Mouse (Mus musculus) embryonic facial prominence, embryonic 13.5 days (tissue): ENCODE data around the gene Mrpl57. TPM values are rescaled to one million over a fixed set of nuclear protein-coding genes. Genes with fewer than 3 reads are reported as not detected.

Experiments
- ATAC-seq: fragments of 200-750 bp; cut with Nextera tagmentation; 2 replicates; pipeline ENCODE4 v1.8.0; 2017; ENCODE audit warnings: low read depth; ENCODE audit not compliant: insufficient number of reproducible peaks, insufficient read depth, low FRiP score, low TSS enrichment
- H3K27ac ChIP-seq: fragments of 300-500 bp; sonication (generic); 2 replicates; pipeline ENCODE4 v1.5.1; 2015; ENCODE audit warnings: moderate library complexity, mild to moderate bottlenecking, inconsistent platforms
- H3K27me3 ChIP-seq: fragments of 300-500 bp; sonication (generic); 2 replicates; pipeline ENCODE4 v1.6.1; 2015; ENCODE audit warnings: mild to moderate bottlenecking, inconsistent platforms
- H3K36me3 ChIP-seq: fragments of 300-500 bp; sonication (generic); 2 replicates; pipeline ENCODE4 v1.6.1; 2015; ENCODE audit warnings: mild to moderate bottlenecking, inconsistent platforms
- H3K4me1 ChIP-seq: fragments of 300-500 bp; sonication (generic); 2 replicates; pipeline ENCODE4 v1.6.1; 2015; ENCODE audit warnings: inconsistent platforms
- H3K4me2 ChIP-seq: fragments of 300-500 bp; sonication (generic); 2 replicates; pipeline ENCODE4 v1.6.1; 2015; ENCODE audit warnings: moderate library complexity, mild to moderate bottlenecking, inconsistent platforms
- H3K4me3 ChIP-seq: fragments of 300-500 bp; sonication (generic); 2 replicates; pipeline ENCODE4 v1.5.1; 2015; ENCODE audit warnings: mild to moderate bottlenecking, inconsistent platforms
- H3K9ac ChIP-seq: fragments of 300-500 bp; sonication (generic); 2 replicates; pipeline ENCODE4 v1.6.1; 2015; ENCODE audit warnings: mild to moderate bottlenecking, inconsistent platforms
- H3K9me3 ChIP-seq: fragments of 300-500 bp; sonication (generic); 2 replicates; pipeline ENCODE4 v1.6.1; 2016; ENCODE audit warnings: inconsistent platforms
- WGBS: fragments of 180-500 bp; shearing (Covaris S2); methylation state at CpG from one replicate; pipeline ENCODE4 v1.1.7; 2015; ENCODE audit warnings: mixed read lengths; 5-methylcytosine and 5-hydroxymethylcytosine counted together
- microRNA-seq: library from miRNA; unstranded; fragments of <30 nt; microRNA quantifications from one replicate; pipeline ENCODE4, GENCODE M21; 2016
- polyA plus RNA-seq: library from polyadenylated mRNA; unstranded; fragments of >200 nt; fragmentation: Nextera tagmentation; extraction: Ambion mirVana; gene quantifications from 2 replicates; pipeline ENCODE4 v1.2.1, GENCODE M21; 2015

The Mrpl57 gene
- polyA plus RNA-seq, 1 experiment from 2014 or later: 147 TPM

GRCm38 (mm10) chr14:57863129-57863528 lies 37.1 kb downstream of the Mrpl57 start:
- Histone ChIP-seq H3K9me3 (no peaks in the 10 kb centered on the region), H3K27ac (no peak overlapping the region), H3K4me2 (no peak overlapping the region), H3K27me3 (no peaks in the 10 kb centered on the region), H3K36me3 (peaks cover 68% of the 10 kb centered on the region), H3K4me1 (no peaks in the 10 kb centered on the region), H3K9ac (no peak overlapping the region), H3K4me3 (no peak overlapping the region)
- ATAC-seq: no peak
- WGBS: 78% methylated on average over 2 of the region's 2 CpGs

GRCm38 (mm10) chr14:57865256-57865655 lies 39.2 kb downstream of the Mrpl57 start:
- WGBS: 83% methylated on average over 3 of the region's 3 CpGs
- H3K27me3 ChIP-seq: no peaks in the 10 kb centered on the region
- H3K4me3 ChIP-seq: no peak overlapping the region
- H3K36me3 ChIP-seq: peaks cover 67% of the 10 kb centered on the region
- no peak for ATAC-seq
- no peak overlapping the region for H3K4me2 ChIP-seq
- no peak overlapping the region for H3K9ac ChIP-seq
- no peaks in the 10 kb centered on the region for H3K4me1 ChIP-seq
- no peak overlapping the region for H3K27ac ChIP-seq
- H3K9me3 ChIP-seq: no peaks in the 10 kb centered on the region

GRCm38 (mm10) chr14:57866676-57867276 lies 40.7 kb downstream of the Mrpl57 start:
- Histone ChIP-seq H3K4me2 (no peak overlapping the region), H3K4me3 (no peak overlapping the region), H3K9ac (no peak overlapping the region), H3K27me3 (no peaks in the 10 kb centered on the region), H3K27ac (no peak overlapping the region), H3K9me3 (no peaks in the 10 kb centered on the region), H3K4me1 (no peaks in the 10 kb centered on the region), H3K36me3 (peaks cover 61% of the 10 kb centered on the region)
- ATAC-seq: no peak
- WGBS: 89% methylated on average over 3 of the region's 3 CpGs

GRCm38 (mm10) chr14:57877921-57878320 lies 51.9 kb downstream of the Mrpl57 start:
- Histone ChIP-seq H3K27me3 (no peaks in the 10 kb centered on the region), H3K4me1 (peaks cover 8% of the 10 kb centered on the region; the same call in 1 of the 2 replicates), H3K4me3 (no peak overlapping the region), H3K9me3 (no peaks in the 10 kb centered on the region), H3K27ac (no peak overlapping the region), H3K36me3 (peaks cover 7% of the 10 kb centered on the region), H3K4me2 (no peak overlapping the region), H3K9ac (no peak overlapping the region)
- 94% methylated on average over 9 of the region's 9 CpGs for WGBS
- ATAC-seq: no peak

Small RNAs within 50 kb of the gene (microRNA-seq; reads per million reads assigned to microRNA genes)
- gene Mir3077: not detected

Other genes starting within 250 kb of the Mrpl57 start
- gene Xpo4, start 160.8 kb upstream of the Mrpl57 start, polyA plus RNA-seq: 24.4 and 26.0 TPM in 2 replicates
- not detected in 2 replicates for gene Gm49361, start 80.1 kb upstream of the Mrpl57 start, polyA plus RNA-seq
- 25.3 TPM in 2 replicates for gene Lats2, start 67.8 kb upstream of the Mrpl57 start, polyA plus RNA-seq
- gene Sap18, start 28.1 kb upstream of the Mrpl57 start, polyA plus RNA-seq: 27.4 and 35.4 TPM in 2 replicates
- 39.0 and 40.2 TPM in 2 replicates for gene Ska3, start within 50 bp of the Mrpl57 start, polyA plus RNA-seq
- gene Zdhhc20, start 64.0 kb downstream of the Mrpl57 start, polyA plus RNA-seq: 83.3 and 85.5 TPM in 2 replicates
- gene Micu2, start 173.0 kb downstream of the Mrpl57 start, polyA plus RNA-seq: 96.5 and 103 TPM in 2 replicates
- gene Fgf9, start 244.3 kb downstream of the Mrpl57 start, polyA plus RNA-seq: 7.5 and 10.4 TPM in 2 replicates